Mouse (Mus musculus) T-helper 17 cell (primary cell): ENCODE results near the gene Gpr83.

Source experiments
- in situ Hi-C, 2 experiments: fragments of 300-600 bp; cut with MboI, MseI; formaldehyde crosslinking; loops; 1 replicate in 1 of 2; 2 replicates in 1 of 2; pipeline ENCODE4 v1.15.1; 2025; ENCODE audit warnings: high pct_unique_total_duplicates in 2 of 2

Gene Gpr83

GRCm38 (mm10) chr9:14903581-14904378 is 43.8 kb downstream of the Gpr83 start, which contains the start of gene Izumo1r:
Gene Izumo1r, minus strand, starts transcription at chr9:14903949.
- in situ Hi-C loops, result loop anchor here in 1 of 2 experiments (5.0 kb wide), 1 partner anchor 114 kb away; no protein-coding TSS in a partner anchor

GRCm38 (mm10) chr9:14904741-14905475 is 44.9 kb downstream of the Gpr83 start:
- in situ Hi-C loops, result loop anchor here in 1 of 2 experiments (5.0 kb wide), 1 partner anchor 112 kb away; no protein-coding TSS in a partner anchor

GRCm38 (mm10) chr9:14905956-14906355 is 45.9 kb downstream of the Gpr83 start:
- in situ Hi-C loops, result no loop called here

- in situ Hi-C loops, result no loop called here
Measured at GRCm38 (mm10) chr9:14907816-14908415, 47.9 kb downstream of the Gpr83 start.

- in situ Hi-C loops, result no loop called here
Measured at GRCm38 (mm10) chr9:14909981-14910380, 50.0 kb downstream of the Gpr83 start.

- in situ Hi-C loops, result no loop called here
Measured at GRCm38 (mm10) chr9:14912037-14912436, 52.0 kb downstream of the Gpr83 start.

GRCm38 (mm10) chr9:14917661-14918060 is 57.7 kb downstream of the Gpr83 start:
- in situ Hi-C loops, result loop anchor here in 1 of 2 experiments (5.0 kb wide), 1 partner anchor 75 kb away; no protein-coding TSS in a partner anchor

GRCm38 (mm10) chr9:14918825-14919668 is 59.0 kb downstream of the Gpr83 start:
- in situ Hi-C loops, result loop anchor here in 1 of 2 experiments (5.0 kb wide), 1 partner anchor 73 kb away; no protein-coding TSS in a partner anchor
